Mouse (Mus musculus) central nervous system, embryonic 14 days (tissue): ENCODE measurements around the gene Gm4064. TPM values are rescaled to one million over a fixed set of nuclear protein-coding genes. Genes with fewer than 3 reads are reported as not detected.

Experiments
- polyA plus RNA-seq: library from polyadenylated mRNA; depleted of rRNA; stranded (reverse); fragments of >200 nt; gene quantifications from 2 replicates; pipeline ENCODE4 v1.2.3, GENCODE M21; 2012; rRNA removed

The Gm4064 gene
- polyA plus RNA-seq: not detected in 2 replicates

DNA sequence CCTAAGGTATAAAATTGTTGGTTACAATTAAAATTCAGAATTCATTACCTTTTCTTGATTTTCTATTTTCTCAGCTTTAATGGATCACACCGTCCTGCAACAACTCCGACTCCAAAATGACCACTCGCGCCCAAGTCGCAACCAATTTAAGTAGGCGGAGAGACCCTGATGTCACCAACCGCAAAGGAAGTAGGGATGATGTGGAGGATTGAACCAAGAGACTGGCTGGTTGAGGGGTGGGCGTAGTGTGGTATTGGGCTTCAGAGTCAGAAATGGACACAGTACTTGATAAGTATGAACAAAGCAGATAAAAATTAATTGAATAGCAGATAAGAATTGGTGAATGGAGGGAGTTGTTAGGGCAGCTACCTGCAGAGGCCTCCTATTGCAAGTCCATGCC, at the start of gene Gm4064:
Gene Gm4064, minus strand, starts transcription at position 101 of the 400 bp plus-strand sequence.

DNA sequence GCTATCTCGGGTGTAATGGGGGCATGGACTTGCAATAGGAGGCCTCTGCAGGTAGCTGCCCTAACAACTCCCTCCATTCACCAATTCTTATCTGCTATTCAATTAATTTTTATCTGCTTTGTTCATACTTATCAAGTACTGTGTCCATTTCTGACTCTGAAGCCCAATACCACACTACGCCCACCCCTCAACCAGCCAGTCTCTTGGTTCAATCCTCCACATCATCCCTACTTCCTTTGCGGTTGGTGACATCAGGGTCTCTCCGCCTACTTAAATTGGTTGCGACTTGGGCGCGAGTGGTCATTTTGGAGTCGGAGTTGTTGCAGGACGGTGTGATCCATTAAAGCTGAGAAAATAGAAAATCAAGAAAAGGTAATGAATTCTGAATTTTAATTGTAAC, 34.4 kb upstream of the Gm4064 start, which contains the start of the genes Rbmy and Gm10256:
Gene Rbmy, plus strand, starts transcription at position 301 of the 400 bp plus-strand sequence.
Gene Gm10256, plus strand, starts transcription at position 320 of the 400 bp plus-strand sequence.

Other genes starting within 250 kb of the Gm4064 start
- not detected in 2 replicates for gene H2al2c, start 197.1 kb downstream of the Gm4064 start, polyA plus RNA-seq
- not detected in 2 replicates for gene Sry, start 132.5 kb downstream of the Gm4064 start, polyA plus RNA-seq
- gene H2al2b, start 75.5 kb downstream of the Gm4064 start, polyA plus RNA-seq: not detected in 2 replicates
- gene Rbmy, start 34.5 kb upstream of the Gm4064 start, polyA plus RNA-seq: not detected in 2 replicates
- 0.04 TPM in 1 of 2 replicates, not detected in the other for gene Gm10256, start 34.5 kb upstream of the Gm4064 start, polyA plus RNA-seq
- 0.06 TPM in 1 of 2 replicates, not detected in the other for gene Gm10352, start 104.8 kb upstream of the Gm4064 start, polyA plus RNA-seq
- gene Gm29289, start 136.4 kb upstream of the Gm4064 start, polyA plus RNA-seq: not detected in 2 replicates